Mouse (Mus musculus): ENCODE results near the gene Spryd3.

- TF ChIP-seq MYOD1 (IDR thresholded peaks at IDR 0.05; ENCODE audit: control insufficient read depth, insufficient read length, low read depth) (no peak), CTCF (IDR thresholded peaks at IDR 0.05; ENCODE audit: control insufficient read depth, insufficient read depth, insufficient read length) (no peak), USF1 (IDR thresholded peaks at IDR 0.05; ENCODE audit: low read depth) (no peak), FOSL1 (IDR thresholded peaks at IDR 0.05; ENCODE audit: insufficient read depth, low read length, poor library complexity, severe bottlenecking) (no peak), CEBPB (IDR thresholded peaks at IDR 0.05; ENCODE audit: low read depth) (no peak), MYOG (IDR thresholded peaks at IDR 0.05; ENCODE audit: control insufficient read depth, extremely low read depth, insufficient read length) (no peak), MAX (IDR thresholded peaks at IDR 0.05) (no peak)
These were observed 1.3 kb downstream of the Spryd3 start for GRCm38 (mm10) chr15:102134709-102135108.

All from C2C12 (cell line).